13 mouse cellular contexts compared by ENCODE assay signal in genomic region chr13:3743692-3744457, GRCm38 (mm10).
DNase-seq lines count a peak whose midpoint lies in the region; ATAC-seq lines count a peak whose summit lies in the region.
"Had no signal": no experiment of that assay in that cellular context is flagged by ENCODE, and none has a peak within 500 bp of the region (broad histone marks: within the 10 kb centered on the region; RNA-seq: fewer than 3 reads in every experiment).

No protein-coding gene starts in this region.

- no peak overlapping the region for H3K4me3 ChIP-seq in kidney, embryonic 15.5 days (replicated peaks)
- peak overlapping the region; percentile 18; the same call in 1 of the 2 replicates for H3K4me3 ChIP-seq in intestine, embryonic 16.5 days (ENCODE audit: low read length)
- H3K4me3 ChIP-seq: forebrain, embryonic 15.5 days; heart, embryonic 13.5 days had no signal

- WGBS in kidney, embryonic 15.5 days: 88% methylated on average over 6 of the region's 6 CpGs
- WGBS in intestine, embryonic 16.5 days: 63% methylated on average over 6 of the region's 6 CpGs

- no peak for ATAC-seq in kidney, embryonic 15.5 days (replicated peaks; ENCODE audit: low FRiP score)
- peak; percentile 91 for ATAC-seq in intestine, embryonic 16.5 days
- peak; percentile 59 for ATAC-seq in megakaryocyte, adult 5-6 weeks (ENCODE audit: poor library complexity, severe bottlenecking)
- ATAC-seq: CD4-positive, CD25-positive, alpha-beta regulatory T cell, adult 4 months had no signal

- no peaks in the 10 kb centered on the region for H3K9me3 ChIP-seq in kidney, embryonic 15.5 days (replicated peaks)
- H3K9me3 ChIP-seq in intestine, embryonic 16.5 days (ENCODE audit: control insufficient read depth, low read length): no peaks in the 10 kb centered on the region
- H3K9me3 ChIP-seq: forebrain, embryonic 15.5 days; heart, embryonic 13.5 days had no signal

- no peaks in the 10 kb centered on the region for H3K27me3 ChIP-seq in kidney, embryonic 15.5 days
- no peaks in the 10 kb centered on the region for H3K27me3 ChIP-seq in intestine, embryonic 16.5 days (replicated peaks; ENCODE audit: control insufficient read depth, insufficient read depth, low read length)
- H3K27me3 ChIP-seq: forebrain, embryonic 15.5 days; heart, embryonic 13.5 days had no signal

- H3K27ac ChIP-seq in kidney, embryonic 15.5 days: no peak overlapping the region
- H3K27ac ChIP-seq in intestine, embryonic 16.5 days (ENCODE audit: low read length): peak overlapping the region; percentile 93
- H3K27ac ChIP-seq: liver, embryonic 14.5 days had no signal

- H3K36me3 ChIP-seq in kidney, embryonic 15.5 days: no peaks in the 10 kb centered on the region
- H3K36me3 ChIP-seq in intestine, embryonic 16.5 days (ENCODE audit: control insufficient read depth, insufficient read depth, low read length): no peaks in the 10 kb centered on the region
- H3K36me3 ChIP-seq: forebrain, embryonic 15.5 days; heart, embryonic 13.5 days had no signal

- H3K4me1 ChIP-seq in kidney, embryonic 15.5 days: peaks cover 21% of the 10 kb centered on the region
- peaks cover 27% of the 10 kb centered on the region for H3K4me1 ChIP-seq in intestine, embryonic 16.5 days (ENCODE audit: control insufficient read depth, insufficient read depth, low read length)

- H3K9ac ChIP-seq in kidney, embryonic 15.5 days: no peak overlapping the region
- H3K9ac ChIP-seq in intestine, embryonic 16.5 days (ENCODE audit: low read depth, low read length): peak overlapping the region; percentile 58; the same call in 1 of the 2 replicates
- H3K9ac ChIP-seq: forebrain, embryonic 15.5 days; liver, embryonic 14.5 days had no signal

- peak; percentile 69 for DNase-seq in kidney, adult 11 months
- peak; percentile 39 for DNase-seq in adrenal gland, postnatal 14 days
- no peak for DNase-seq in cerebellum, adult 11-12 months
- no peak for DNase-seq in layer of hippocampus, adult 18-20 months (ENCODE audit: low spot score in 2 of 2)
- no peak for DNase-seq in heart, postnatal 4 days
- DNase-seq: cerebellum, adult 9-10 months had no signal

- no peak overlapping the region for H3K4me2 ChIP-seq in kidney, embryonic 15.5 days
- peak overlapping the region; percentile 28 for H3K4me2 ChIP-seq in intestine, embryonic 16.5 days (ENCODE audit: low read depth, low read length)
- H3K4me2 ChIP-seq: forebrain, embryonic 15.5 days had no signal

Comparison
In these comparisons a context has a peak if more than half of its experiments do, and no peak if none do; other contexts are left out.
1. DNase-seq: peak in kidney, adult 11 months (single experiment) and adrenal gland, postnatal 14 days (single experiment); none in cerebellum, adult 11-12 months (single experiment), layer of hippocampus, adult 18-20 months (0 of 2) and heart, postnatal 4 days (single experiment).